Mouse (Mus musculus): ENCODE data around the gene Madcam1. TPM values are rescaled to one million over a fixed set of nuclear protein-coding genes. Genes with fewer than 3 reads are reported as not detected.

Madcam1 gene
- total and polyA plus RNA-seq, 2 experiments from 2014 or later: 1.3 to 1.9 TPM

DNA sequence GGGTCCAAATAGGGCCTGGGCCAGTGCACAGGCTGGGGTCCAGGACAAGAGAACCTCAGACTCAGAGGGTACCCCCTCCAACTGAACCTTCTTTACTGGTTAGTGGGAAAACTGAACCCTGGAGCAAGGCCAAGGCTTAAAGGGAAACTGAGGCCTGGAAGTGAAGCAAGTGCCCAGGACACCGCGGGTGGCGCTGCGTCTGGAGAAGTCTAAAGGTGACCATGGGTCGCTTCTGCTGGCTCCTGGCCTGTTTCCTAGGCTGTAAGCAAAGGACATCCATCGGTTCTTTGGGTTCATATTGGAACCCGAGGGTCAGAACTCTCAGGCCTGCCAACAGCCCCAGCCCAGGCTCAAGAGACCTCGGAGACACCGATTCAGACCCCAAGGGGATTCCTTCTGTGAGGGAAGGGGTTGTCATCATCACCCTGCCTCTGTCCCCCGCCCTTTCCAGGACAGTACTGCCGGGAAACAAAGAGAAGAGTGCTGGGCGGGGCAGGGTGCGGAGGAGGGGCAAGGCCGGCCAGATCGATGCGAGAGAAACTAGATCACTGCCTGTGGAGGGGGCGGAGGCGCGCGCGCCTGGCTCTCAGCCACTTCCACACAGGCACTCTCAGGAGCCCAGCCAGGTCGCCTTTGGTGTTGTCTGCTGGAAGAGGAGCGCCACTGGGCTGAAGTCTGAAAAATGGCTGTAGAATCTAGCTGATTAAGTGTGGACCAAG, 25.7 kb upstream of the Madcam1 start:
- DNase-seq (ENCODE audit: low spot score): peak; percentile 55

GRCm38 (mm10) chr10:79645711-79646110, 18.6 kb upstream of the Madcam1 start, which contains the start of gene Odf3l2:
Odf3l2 (minus strand) TSS chr10:79645738.
- no peak within 1 kb of the TSS for H3K9ac ChIP-seq (replicated peaks; ENCODE audit: low read length, poor library complexity, severe bottlenecking)
- 74% methylated on average over 8 of the region's 8 CpGs for WGBS
- H3K27me3 ChIP-seq (ENCODE audit: insufficient read depth, low read length): no peaks in the 10 kb centered on the region
- DNase-seq (ENCODE audit: low spot score): no peak
- H3K4me2 ChIP-seq (ENCODE audit: low read depth, low read length, poor library complexity, severe bottlenecking): no peak within 1 kb of the TSS
- no peak within 1 kb of the TSS for H3K27ac ChIP-seq (ENCODE audit: low read depth, low read length)
- H3K4me1 ChIP-seq (ENCODE audit: insufficient read depth, low read length): no peaks in the 10 kb centered on the region
- no peaks in the 10 kb centered on the region for H3K9me3 ChIP-seq (ENCODE audit: low read length)
- no peak within 1 kb of the TSS for H3K4me3 ChIP-seq (ENCODE audit: low read depth, low read length)
- H3K36me3 ChIP-seq (ENCODE audit: insufficient read depth, low read length): no peaks in the 10 kb centered on the region
- no peak for TF ChIP-seq CTCF (IDR thresholded peaks at IDR 0.05)
- ATAC-seq (ENCODE audit: low FRiP score): no peak

More for the DNA sequence above, 25.7 kb upstream of the Madcam1 start:
- Histone ChIP-seq H3K4me3 (ENCODE audit: low read depth, low read length) (peak overlapping the region; percentile 84; the same call in 1 of the 2 replicates), H3K9ac (replicated peaks; ENCODE audit: low read length, poor library complexity, severe bottlenecking) (peak overlapping the region; percentile 1; the same call in 1 of the 2 replicates), H3K36me3 (ENCODE audit: insufficient read depth, low read length) (no peaks in the 10 kb centered on the region), H3K27me3 (ENCODE audit: insufficient read depth, low read length) (peaks cover 5% of the 10 kb centered on the region; the same call in 1 of the 2 replicates), H3K4me2 (ENCODE audit: low read depth, low read length, poor library complexity, severe bottlenecking) (peak overlapping the region; percentile 92), H3K9me3 (ENCODE audit: low read length) (no peaks in the 10 kb centered on the region), H3K4me1 (ENCODE audit: insufficient read depth, low read length) (peaks cover 12% of the 10 kb centered on the region; the same call in 1 of the 2 replicates), H3K27ac (ENCODE audit: low read depth, low read length) (peak overlapping the region; percentile 93; the same call in 1 of the 2 replicates)
- WGBS: 4% methylated on average over 22 of the region's 23 CpGs
- ATAC-seq (ENCODE audit: low FRiP score): no peak
- 0 out of 2 replicates have a peak, but pooled peaks have one; percentile 6 for TF ChIP-seq CTCF (IDR thresholded peaks at IDR 0.05)

DNA sequence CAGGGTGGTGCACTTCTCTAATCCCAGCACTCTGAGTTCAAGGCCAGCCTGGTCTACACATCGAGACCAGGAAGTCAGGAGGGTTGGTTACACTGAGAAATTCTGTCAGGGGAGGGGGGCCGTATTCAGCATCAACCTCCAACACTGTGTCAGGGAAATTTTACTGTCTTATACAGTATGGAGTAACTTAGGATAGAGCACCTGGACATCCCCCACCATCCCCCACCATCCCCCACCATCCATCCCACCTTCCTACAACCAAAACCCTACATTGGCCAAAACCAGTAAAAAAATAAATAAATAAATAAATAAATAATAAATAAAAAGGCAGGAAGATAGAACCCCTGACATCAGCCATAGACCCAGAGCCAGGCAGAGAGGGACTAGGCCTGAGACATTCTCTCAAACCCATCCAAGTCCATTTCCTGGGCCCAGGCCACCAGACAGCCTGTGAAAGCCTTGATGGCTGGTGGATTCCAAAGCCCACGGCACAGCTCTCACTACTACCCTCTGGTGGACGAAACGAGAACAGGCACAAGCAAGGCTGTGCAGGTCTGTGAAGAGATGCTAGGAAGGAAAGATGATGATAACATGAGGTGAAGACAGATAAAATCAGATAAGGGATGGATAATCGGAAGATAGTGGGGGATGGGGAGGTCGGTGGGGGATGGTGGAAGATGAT, 15.1 kb upstream of the Madcam1 start:
- Histone ChIP-seq H3K27me3 (ENCODE audit: insufficient read depth, low read length) (no peaks in the 10 kb centered on the region), H3K4me1 (ENCODE audit: insufficient read depth, low read length) (peaks cover 1% of the 10 kb centered on the region; the same call in 1 of the 2 replicates), H3K4me2 (ENCODE audit: low read depth, low read length, poor library complexity, severe bottlenecking) (no peak overlapping the region), H3K36me3 (ENCODE audit: insufficient read depth, low read length) (no peaks in the 10 kb centered on the region), H3K4me3 (ENCODE audit: low read depth, low read length) (no peak overlapping the region), H3K9ac (replicated peaks; ENCODE audit: low read length, poor library complexity, severe bottlenecking) (no peak overlapping the region), H3K9me3 (ENCODE audit: low read length) (no peaks in the 10 kb centered on the region), H3K27ac (ENCODE audit: low read depth, low read length) (no peak overlapping the region)
- TF ChIP-seq CTCF (IDR thresholded peaks at IDR 0.05): peak; percentile 95
- DNase-seq (ENCODE audit: low spot score): peak; percentile 77
- ATAC-seq (ENCODE audit: low FRiP score): no peak
- 33% methylated on average over 7 of the region's 7 CpGs for WGBS

DNA sequence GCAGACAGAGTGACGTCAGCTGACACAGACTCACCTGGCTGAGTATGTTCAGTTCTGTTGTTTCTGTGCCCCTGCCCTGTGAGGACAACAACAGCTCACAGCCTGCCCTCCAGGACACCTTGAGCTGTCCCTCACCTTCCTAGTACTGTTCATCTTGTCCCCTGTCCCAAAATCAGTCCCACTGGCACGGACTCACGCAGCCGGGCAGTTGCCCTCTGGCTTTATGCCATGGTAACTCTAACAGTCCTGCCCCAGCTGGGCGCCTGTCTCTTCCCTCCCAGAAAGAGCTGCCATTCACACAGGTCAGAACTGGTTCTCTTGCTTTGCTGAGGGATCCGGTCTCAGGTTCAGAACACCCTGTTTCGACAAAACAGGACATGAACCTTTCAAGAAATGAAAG, 11.6 kb upstream of the Madcam1 start:
- 80% methylated on average over 7 of the region's 7 CpGs for WGBS
- peaks cover 18% of the 10 kb centered on the region; the same call in 1 of the 2 replicates for H3K4me1 ChIP-seq (ENCODE audit: insufficient read depth, low read length)
- ATAC-seq (ENCODE audit: low FRiP score) (no peak), DNase-seq (ENCODE audit: low spot score) (no peak)
- H3K36me3 ChIP-seq (ENCODE audit: insufficient read depth, low read length): no peaks in the 10 kb centered on the region
- no peak overlapping the region for H3K4me3 ChIP-seq (ENCODE audit: low read depth, low read length)
- H3K4me2 ChIP-seq (ENCODE audit: low read depth, low read length, poor library complexity, severe bottlenecking): no peak overlapping the region
- no peak overlapping the region for H3K9ac ChIP-seq (replicated peaks; ENCODE audit: low read length, poor library complexity, severe bottlenecking)
- no peaks in the 10 kb centered on the region for H3K9me3 ChIP-seq (ENCODE audit: low read length)
- no peaks in the 10 kb centered on the region for H3K27me3 ChIP-seq (ENCODE audit: insufficient read depth, low read length)
- no peak overlapping the region for H3K27ac ChIP-seq (ENCODE audit: low read depth, low read length)
- no peak for TF ChIP-seq CTCF (IDR thresholded peaks at IDR 0.05)

DNA sequence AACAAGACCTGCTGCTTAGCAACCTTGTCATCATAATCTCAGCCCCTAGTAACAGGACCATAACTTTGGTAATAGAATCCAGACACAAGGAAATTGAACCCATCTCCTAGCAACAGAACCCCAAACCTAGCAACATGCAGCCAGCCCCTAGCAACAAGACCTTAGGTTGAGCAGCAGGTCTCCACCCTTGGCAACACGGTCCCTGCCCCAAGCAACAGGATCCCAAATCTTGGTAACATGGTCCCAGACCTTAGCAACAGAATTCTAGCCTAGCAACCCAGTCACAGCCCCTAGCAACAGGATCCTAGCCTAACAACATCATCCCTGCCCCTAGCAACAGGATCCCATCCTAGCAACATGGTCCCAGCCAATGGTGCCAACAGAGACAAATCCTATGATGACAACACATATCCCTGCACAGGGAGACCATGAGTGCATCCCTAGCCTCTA, 9.4 kb upstream of the Madcam1 start:
- ATAC-seq (ENCODE audit: low FRiP score) (peak; percentile 90), DNase-seq (ENCODE audit: low spot score) (peak; percentile 75)
- no peaks in the 10 kb centered on the region for H3K27me3 ChIP-seq (ENCODE audit: insufficient read depth, low read length)
- 0% methylated on average over 1 of the region's 1 CpGs for WGBS
- H3K9me3 ChIP-seq (ENCODE audit: low read length): no peaks in the 10 kb centered on the region
- no peak for TF ChIP-seq CTCF (IDR thresholded peaks at IDR 0.05)
- no peak overlapping the region for H3K4me3 ChIP-seq (ENCODE audit: low read depth, low read length)
- H3K36me3 ChIP-seq (ENCODE audit: insufficient read depth, low read length): no peaks in the 10 kb centered on the region
- H3K27ac ChIP-seq (ENCODE audit: low read depth, low read length): peak overlapping the region; percentile 83
- H3K4me1 ChIP-seq (ENCODE audit: insufficient read depth, low read length): peaks cover 18% of the 10 kb centered on the region; the same call in 1 of the 2 replicates
- no peak overlapping the region for H3K9ac ChIP-seq (replicated peaks; ENCODE audit: low read length, poor library complexity, severe bottlenecking)
- no peak overlapping the region for H3K4me2 ChIP-seq (ENCODE audit: low read depth, low read length, poor library complexity, severe bottlenecking)

GRCm38 (mm10) chr10:79658829-79659228, 5.5 kb upstream of the Madcam1 start:
- peaks cover 18% of the 10 kb centered on the region; the same call in 1 of the 2 replicates for H3K4me1 ChIP-seq (ENCODE audit: insufficient read depth, low read length)
- WGBS: 9% methylated on average over 4 of the region's 4 CpGs
- H3K27ac ChIP-seq (ENCODE audit: low read depth, low read length): no peak overlapping the region
- no peak overlapping the region for H3K9ac ChIP-seq (replicated peaks; ENCODE audit: low read length, poor library complexity, severe bottlenecking)
- H3K36me3 ChIP-seq (ENCODE audit: insufficient read depth, low read length): no peaks in the 10 kb centered on the region
- TF ChIP-seq CTCF (IDR thresholded peaks at IDR 0.05): peak; percentile 59
- H3K4me3 ChIP-seq (ENCODE audit: low read depth, low read length): no peak overlapping the region
- H3K9me3 ChIP-seq (ENCODE audit: low read length): no peaks in the 10 kb centered on the region
- no peak for DNase-seq (ENCODE audit: low spot score)
- no peaks in the 10 kb centered on the region for H3K27me3 ChIP-seq (ENCODE audit: insufficient read depth, low read length)
- no peak overlapping the region for H3K4me2 ChIP-seq (ENCODE audit: low read depth, low read length, poor library complexity, severe bottlenecking)
- no peak for ATAC-seq (ENCODE audit: low FRiP score)

Measured in midbrain, postnatal 0 days (tissue).